Mouse (Mus musculus): ENCODE measurements around the gene Crhr2.

Gene Crhr2

GRCm38 (mm10) chr6:55132794-55133193 is at the start of gene Crhr2:
Gene Crhr2, minus strand, starts transcription at chr6:55133016.
- no peak for DNase-seq (ENCODE audit: low spot score in 2 of 2)

DNA sequence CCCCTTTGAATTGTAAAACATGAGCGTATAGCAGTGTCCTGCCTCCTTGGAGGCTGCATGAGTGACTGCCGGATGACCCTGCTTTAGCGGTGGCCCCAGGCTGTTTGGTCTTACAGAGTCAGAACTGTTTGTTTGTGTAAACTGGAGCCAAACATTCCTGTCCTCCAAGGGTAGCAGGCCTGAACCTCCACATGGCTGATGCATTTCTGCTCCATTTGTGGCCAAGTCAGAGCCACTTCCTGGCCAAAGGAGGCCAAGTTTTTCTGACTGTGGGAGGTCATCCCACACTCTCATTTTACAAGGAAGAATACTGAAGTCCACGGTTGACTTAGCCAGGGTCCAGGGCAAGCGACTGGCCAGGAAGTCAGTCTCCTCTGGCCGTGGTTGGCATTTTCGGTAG is 46.7 kb upstream of the Crhr2 start:
- DNase-seq (ENCODE audit: low spot score in 2 of 2): no peak

- DNase-seq (ENCODE audit: low spot score in 2 of 2): no peak
These were observed 44.4 kb upstream of the Crhr2 start for GRCm38 (mm10) chr6:55177060-55177732.

GRCm38 (mm10) chr6:55175892-55176291 is 43.1 kb upstream of the Crhr2 start:
- DNase-seq (ENCODE audit: low spot score in 2 of 2): no peak

DNA sequence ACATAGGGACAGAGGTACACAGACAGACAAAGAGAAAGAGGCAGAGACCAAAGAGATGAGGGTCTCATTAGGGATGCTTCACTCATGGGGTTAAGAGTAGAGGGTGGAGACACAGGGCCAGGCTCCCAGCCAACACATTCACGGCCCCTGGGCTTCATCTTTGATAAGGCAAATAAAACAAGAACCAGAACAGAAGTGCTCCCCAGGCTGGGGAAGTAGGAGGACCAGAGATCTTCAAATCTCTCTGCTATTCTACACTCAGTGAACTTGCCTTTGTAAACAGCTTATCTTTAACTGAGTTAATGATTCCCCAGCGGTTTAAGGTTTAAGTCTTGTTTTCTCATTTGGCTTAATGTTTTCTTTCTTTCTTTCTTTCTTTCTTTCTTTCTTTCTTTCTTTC is 42.6 kb upstream of the Crhr2 start:
- no peak for DNase-seq (ENCODE audit: low spot score in 2 of 2)

DNA sequence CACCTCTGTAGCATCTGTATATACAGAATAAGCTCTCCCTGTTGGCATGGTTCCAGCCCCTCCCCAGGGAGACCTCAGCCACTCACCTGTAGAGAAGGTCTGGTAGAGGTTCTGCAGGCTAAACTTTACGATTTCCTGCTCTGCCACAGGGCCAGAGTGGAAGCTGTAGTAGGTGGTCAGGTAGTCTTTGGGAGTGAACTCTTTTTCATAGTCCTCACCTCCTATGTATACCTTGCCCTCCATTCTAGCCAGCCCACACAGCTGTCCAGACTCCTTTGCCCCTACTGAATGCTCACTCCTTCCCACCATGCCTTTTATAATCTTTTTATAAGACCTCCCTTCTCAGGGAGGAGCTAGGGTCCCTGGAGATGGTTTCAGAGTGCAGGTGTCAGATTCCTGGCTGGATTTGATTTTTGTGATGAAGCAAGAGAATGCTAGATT is 41.9 kb upstream of the Crhr2 start, which contains the start of gene Inmt:
TSS of gene Inmt (minus strand) at position 303 of the 441 bp plus-strand sequence.
- no peak for DNase-seq (ENCODE audit: low spot score in 2 of 2)

DNA sequence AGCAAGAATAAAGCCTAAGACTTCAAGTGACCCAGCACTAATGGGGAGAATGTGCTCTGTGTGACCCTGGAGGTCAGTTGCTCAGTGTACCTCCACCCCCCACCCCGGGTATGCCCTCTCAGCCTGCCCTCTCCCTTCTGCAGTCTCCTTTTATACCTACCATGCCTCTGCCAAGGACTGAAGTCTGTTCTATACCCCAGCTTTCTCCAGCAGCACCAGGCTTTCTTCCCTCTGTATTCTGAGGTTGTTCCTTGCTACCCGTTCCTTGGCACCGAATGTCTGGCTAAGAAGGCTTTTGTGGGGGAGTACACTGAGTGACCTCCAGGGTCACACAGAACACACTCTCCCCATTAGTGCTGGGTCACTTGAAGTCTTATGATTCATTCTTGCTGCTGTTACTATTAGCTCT is 41.1 kb upstream of the Crhr2 start:
- DNase-seq (ENCODE audit: low spot score in 2 of 2): no peak

- no peak for DNase-seq (ENCODE audit: low spot score in 2 of 2)
These were observed 40.4 kb upstream of the Crhr2 start for GRCm38 (mm10) chr6:55173171-55173570.

DNA sequence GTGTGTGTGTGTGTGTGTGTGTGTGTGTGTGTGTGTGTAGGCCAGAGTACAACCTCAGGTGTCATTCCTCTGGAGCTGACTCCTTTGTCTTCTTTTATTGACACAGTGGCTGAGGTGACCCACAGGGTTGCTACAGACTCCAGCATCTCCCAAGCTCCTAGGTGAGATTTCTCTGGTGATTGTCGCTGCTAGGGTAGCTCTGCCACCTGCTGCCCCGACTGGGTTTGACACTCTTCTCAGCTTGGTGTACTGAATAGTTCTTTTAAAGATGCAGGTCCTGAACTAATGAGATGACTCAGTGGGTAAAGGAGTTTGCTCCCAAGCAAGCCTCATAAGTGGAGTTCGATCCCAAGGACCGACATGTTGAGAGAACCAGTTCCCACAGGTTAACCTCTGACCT is 38.8 kb upstream of the Crhr2 start:
- DNase-seq (ENCODE audit: low spot score in 2 of 2): no peak

DNA sequence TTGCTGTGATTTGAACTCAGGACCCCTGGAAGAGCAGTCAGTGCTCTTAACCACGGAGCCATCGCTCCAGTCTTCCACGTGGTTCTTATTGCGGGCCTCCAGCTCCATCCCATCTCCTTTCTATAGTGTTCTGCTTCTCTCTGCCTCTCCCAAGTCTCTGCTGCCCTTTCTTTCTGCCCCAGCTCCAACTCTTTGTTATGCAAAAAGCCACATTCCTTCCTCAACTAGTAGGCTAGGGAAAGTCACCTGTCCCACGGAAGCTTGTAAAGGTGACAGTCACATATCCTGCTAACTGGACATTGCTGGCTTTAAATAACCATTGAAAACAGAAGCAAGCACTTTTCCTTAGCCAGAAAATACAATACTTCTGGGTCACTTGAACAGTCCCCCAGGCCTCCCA is 37.0 kb upstream of the Crhr2 start:
- no peak for DNase-seq (ENCODE audit: low spot score in 2 of 2)

DNA sequence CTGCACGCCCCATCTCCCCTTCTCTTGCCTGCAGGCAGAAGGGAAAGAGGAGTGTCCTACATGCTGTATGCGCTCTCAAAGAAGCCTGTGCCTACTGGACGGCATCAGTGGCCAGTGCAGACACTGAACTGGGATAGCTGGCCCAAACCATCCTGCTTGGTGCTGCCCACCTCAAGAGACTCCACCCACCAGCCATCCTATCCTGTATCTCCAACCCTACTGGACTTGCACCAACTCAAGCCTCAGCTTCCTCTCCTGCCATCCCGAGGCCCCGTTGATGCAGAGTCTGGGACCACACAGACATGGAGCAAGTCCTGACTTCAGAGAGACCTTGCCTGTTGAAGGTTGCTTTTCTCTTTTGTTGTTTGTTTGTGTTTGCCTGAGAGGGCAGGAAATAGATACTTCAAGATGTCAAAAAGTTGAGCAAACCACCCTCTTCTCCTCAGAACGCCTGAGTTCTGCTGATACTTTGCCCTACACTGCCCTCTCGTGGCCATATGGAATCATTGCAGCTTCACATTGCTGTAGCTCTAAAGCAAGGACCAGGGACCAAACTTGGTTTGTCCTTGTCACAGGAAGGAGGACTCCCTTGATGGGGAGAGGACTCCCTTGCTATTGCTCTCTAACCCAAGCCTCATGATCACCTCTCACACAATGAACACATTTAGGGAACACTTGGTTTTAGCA is 34.1 kb upstream of the Crhr2 start:
- DNase-seq (ENCODE audit: low spot score in 2 of 2): peak; percentile 34 to 72

GRCm38 (mm10) chr6:55163046-55163584 is 30.3 kb upstream of the Crhr2 start:
- DNase-seq (ENCODE audit: low spot score in 2 of 2): no peak

GRCm38 (mm10) chr6:55161311-55161761 is 28.5 kb upstream of the Crhr2 start:
- no peak for DNase-seq (ENCODE audit: low spot score in 2 of 2)

- DNase-seq (ENCODE audit: low spot score in 2 of 2): no peak
These were observed 26.4 kb upstream of the Crhr2 start for GRCm38 (mm10) chr6:55159256-55159655.

DNA sequence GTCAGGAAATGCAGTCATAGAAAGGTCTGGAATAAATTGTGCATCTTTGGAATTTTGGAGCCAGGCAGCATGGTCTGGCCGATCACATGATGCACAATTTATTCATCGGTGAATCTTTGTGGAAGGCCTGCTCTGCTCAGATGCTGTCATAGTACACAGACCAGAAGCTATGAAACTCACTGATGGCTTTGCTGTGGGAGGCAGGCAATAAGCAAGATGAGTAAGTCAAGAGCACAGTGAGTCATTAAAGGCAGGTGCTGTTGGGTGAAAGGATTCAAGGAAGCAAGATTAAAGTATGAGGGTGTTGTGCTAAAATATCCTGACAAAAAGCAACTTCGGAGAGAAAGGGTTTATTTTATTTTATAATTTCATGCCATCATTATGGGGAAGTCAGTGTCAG is 19.4 kb upstream of the Crhr2 start:
- DNase-seq (ENCODE audit: low spot score in 2 of 2): no peak

DNA sequence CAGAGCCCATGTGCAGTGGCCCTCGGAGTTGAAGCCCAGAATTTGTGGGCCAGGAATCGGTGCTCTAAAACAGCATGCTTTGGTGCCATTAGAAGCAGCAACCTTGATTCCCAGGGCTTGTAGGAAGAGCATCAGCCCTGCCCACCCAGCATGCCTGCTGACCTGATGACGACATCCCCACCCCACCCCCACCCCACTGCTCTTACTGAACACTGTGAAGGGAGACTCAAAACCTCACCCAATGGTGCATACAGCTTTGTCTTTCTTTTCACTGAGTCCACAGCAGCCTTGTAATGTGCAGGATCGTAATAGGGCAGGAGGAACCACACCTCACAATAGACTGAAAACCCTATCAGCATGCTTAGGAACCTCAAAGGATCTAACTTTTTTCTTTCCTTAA is 13.3 kb upstream of the Crhr2 start:
- no peak for DNase-seq (ENCODE audit: low spot score in 2 of 2)

DNA sequence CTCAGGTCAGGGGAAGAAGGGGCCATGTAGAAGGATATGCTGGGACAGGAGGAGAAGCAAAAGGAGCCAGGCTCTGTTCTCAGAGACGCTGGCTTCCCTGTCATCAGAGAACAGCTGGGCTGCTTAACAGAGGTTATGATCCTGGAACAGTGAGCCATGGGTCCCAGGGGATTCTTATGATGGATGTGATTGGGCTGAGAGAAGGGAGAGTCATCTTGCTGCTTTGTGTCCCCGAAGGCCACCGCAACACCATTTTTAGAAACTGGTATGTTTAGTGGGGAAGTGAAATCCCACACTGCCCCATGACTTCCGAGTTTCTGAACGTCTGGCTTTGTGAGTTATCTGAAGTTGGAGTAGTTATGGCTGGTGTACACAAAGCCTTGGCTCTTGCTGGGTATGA is 12.5 kb upstream of the Crhr2 start:
- DNase-seq (ENCODE audit: low spot score in 2 of 2): no peak

GRCm38 (mm10) chr6:55138343-55138742 is 5.5 kb upstream of the Crhr2 start:
- DNase-seq (ENCODE audit: low spot score in 2 of 2): no peak

GRCm38 (mm10) chr6:55133425-55133824 is 609 bp upstream of the Crhr2 start:
- no peak for DNase-seq (ENCODE audit: low spot score in 2 of 2)

DNA sequence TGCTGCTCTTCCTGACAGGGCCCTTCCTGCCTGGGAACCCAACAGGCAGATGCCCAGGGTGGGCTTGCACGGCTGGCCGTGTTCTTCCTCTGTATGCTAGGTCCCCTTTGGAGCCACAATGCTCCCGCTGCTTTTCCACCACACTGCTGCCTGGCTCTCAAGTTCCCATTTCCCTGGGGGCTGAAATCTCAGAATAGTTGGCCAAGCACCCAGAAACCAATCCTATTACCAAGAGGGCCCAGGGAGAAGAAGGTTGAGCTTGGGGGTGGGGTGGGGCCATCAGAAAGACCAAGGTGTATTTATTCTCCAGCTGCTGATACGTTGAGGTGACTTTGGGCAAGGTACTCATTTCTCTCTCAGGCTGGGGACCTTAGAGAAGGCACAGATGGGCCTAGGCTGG is 1.5 kb downstream of the Crhr2 start:
- DNase-seq (ENCODE audit: low spot score in 2 of 2): no peak

DNA sequence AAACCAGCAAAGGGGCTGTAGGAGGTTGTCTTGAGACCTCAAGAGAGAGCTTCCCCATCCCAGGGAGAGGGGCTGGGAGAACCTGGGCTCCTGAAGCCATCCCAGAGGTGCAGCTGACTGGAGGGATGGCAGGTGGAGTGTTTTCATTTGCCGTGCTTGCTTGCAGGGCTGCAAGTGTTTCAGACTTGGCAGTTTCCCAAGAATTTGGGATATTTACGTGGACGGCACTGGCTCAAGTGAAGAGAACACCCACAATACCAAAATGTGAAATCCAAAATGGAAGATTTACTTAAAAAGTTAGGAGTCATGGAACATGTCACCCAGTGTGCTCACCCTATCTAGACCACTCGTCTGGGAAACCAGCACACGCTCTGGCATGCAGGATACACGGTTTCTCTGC is 2.2 kb downstream of the Crhr2 start:
- no peak for DNase-seq (ENCODE audit: low spot score in 2 of 2)

DNA sequence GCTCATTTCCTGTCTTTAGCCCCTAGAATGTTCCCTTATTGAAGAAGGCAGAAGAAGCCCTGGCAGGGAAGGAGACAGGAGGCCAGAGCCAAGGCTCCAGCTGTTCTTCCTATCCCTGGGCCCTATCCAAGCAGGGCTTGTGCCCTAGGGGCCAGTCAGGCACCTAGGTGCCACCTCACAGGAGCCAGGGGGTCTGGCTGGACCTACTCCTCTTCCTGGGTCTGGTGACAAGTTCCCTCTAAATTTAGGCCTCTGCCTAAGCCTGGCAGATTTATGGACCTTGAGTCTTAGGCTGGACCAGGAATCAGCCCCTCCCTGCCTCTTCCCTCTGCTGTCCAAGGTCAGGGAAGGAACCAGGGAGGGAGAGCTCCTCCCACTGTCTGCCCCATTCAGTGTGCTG is 4.4 kb downstream of the Crhr2 start:
- DNase-seq (ENCODE audit: low spot score in 2 of 2): no peak

GRCm38 (mm10) chr6:55126576-55126975 is 6.2 kb downstream of the Crhr2 start:
- DNase-seq (ENCODE audit: low spot score in 2 of 2): no peak
